Mouse (Mus musculus) ovary, adult 18-20 months (tissue): ENCODE measurements at regions not wholly inside any gene's neighbourhood (a gene's known extent, or its start where the extent isn't known, plus 50 kb on each side); places are given as distances from the start of the nearest gene placed in this dataset.

Experiments used
- DNase-seq: peaks from one replicate; pipeline ENCODE4 v3.0.0; 2022; ENCODE audit warnings: low spot score, mixed read lengths

- no peak for DNase-seq
Observed at GRCm38 (mm10) chr4:142775023-142775422, 437.8 kb downstream of the Prdm2 start.

GRCm38 (mm10) chr4:142773651-142774151, 439.1 kb downstream of the Prdm2 start:
- DNase-seq: no peak

- peak; percentile 20 for DNase-seq
Observed at GRCm38 (mm10) chr4:142772751-142773455, 439.9 kb downstream of the Prdm2 start.

GRCm38 (mm10) chr4:142771520-142772150, 441.2 kb downstream of the Prdm2 start:
- DNase-seq: no peak

GRCm38 (mm10) chr4:142770177-142770576, 442.6 kb downstream of the Prdm2 start:
- no peak for DNase-seq

GRCm38 (mm10) chr4:142767665-142768064, 445.1 kb downstream of the Prdm2 start:
- no peak for DNase-seq

- DNase-seq: no peak
Observed at GRCm38 (mm10) chr4:142761577-142761976, 451.2 kb downstream of the Prdm2 start.

- DNase-seq: no peak
Observed at GRCm38 (mm10) chr4:142758102-142758501, 454.7 kb downstream of the Prdm2 start.

- peak; percentile 7 for DNase-seq
Observed at GRCm38 (mm10) chr4:142756332-142756731, 456.5 kb downstream of the Prdm2 start.

- no peak for DNase-seq
Observed at GRCm38 (mm10) chr4:142749918-142750317, 462.9 kb downstream of the Prdm2 start.

GRCm38 (mm10) chr4:142723554-142723907, 484.3 kb upstream of the Kazn start:
- DNase-seq: no peak

- DNase-seq: no peak
Observed at GRCm38 (mm10) chr4:142722845-142723553, 483.8 kb upstream of the Kazn start.

- no peak for DNase-seq
Observed at GRCm38 (mm10) chr4:142701606-142702005, 462.4 kb upstream of the Kazn start.

- DNase-seq: no peak
Observed at GRCm38 (mm10) chr4:142694926-142695325, 455.7 kb upstream of the Kazn start.

- DNase-seq: no peak
Observed at GRCm38 (mm10) chr4:142688241-142688640, 449.0 kb upstream of the Kazn start.

GRCm38 (mm10) chr4:142677426-142677825, 438.2 kb upstream of the Kazn start:
- DNase-seq: no peak

- peak; percentile 2 for DNase-seq
Observed at GRCm38 (mm10) chr4:142674641-142675465, 435.7 kb upstream of the Kazn start.

- DNase-seq: no peak
Observed at GRCm38 (mm10) chr4:142671872-142672458, 432.8 kb upstream of the Kazn start.

- DNase-seq: no peak
Observed at GRCm38 (mm10) chr4:142664781-142665180, 425.6 kb upstream of the Kazn start.

- DNase-seq: no peak
Observed at GRCm38 (mm10) chr4:142658156-142658555, 419.0 kb upstream of the Kazn start.

GRCm38 (mm10) chr4:142641069-142641468, 401.9 kb upstream of the Kazn start:
- no peak for DNase-seq

GRCm38 (mm10) chr4:142639340-142639733, 400.1 kb upstream of the Kazn start:
- no peak for DNase-seq
